Mouse (Mus musculus): ENCODE results near the gene P2ry2. TPM values are rescaled to one million over a fixed set of nuclear protein-coding genes. Genes with fewer than 3 reads are reported as not detected.
A peak's percentile ranks its signal among the peaks of the same experiment; 100 is the strongest.

Gene P2ry2
- polyA plus RNA-seq, 1 experiment from 2014 or later: 2.2 TPM

DNA sequence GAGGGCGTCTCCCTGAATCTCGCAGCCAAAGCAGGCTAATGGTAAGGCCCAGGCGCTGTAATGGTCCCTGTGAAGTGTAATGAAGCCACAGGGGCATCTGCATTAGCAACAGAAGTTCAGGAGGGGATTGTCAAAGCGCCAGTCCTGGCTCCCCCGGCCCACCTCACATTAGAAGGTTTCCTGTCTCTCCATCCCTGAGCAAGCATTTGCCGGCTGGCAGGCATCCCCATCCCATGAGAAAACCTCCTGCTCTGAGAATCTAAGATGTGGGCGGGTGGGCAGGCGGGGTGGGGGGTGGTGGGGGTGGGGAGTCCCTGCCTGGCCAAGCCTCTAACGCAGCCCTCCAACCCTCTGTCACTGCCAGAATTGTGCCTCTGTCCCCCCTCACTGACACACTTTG lies 1.4 kb upstream of the P2ry2 start:
- H3K4me2 ChIP-seq: no peak overlapping the region
- H3K4me1 ChIP-seq (replicated peaks; ENCODE audit: control insufficient read depth, insufficient read depth, low read length): peaks cover 10% of the 10 kb centered on the region
- H3K27me3 ChIP-seq (replicated peaks; ENCODE audit: control insufficient read depth, insufficient read depth, low read length): peaks cover 34% of the 10 kb centered on the region
- H3K9me3 ChIP-seq (ENCODE audit: control insufficient read depth, low read length): no peaks in the 10 kb centered on the region
- WGBS: 48% methylated on average over 9 of the region's 9 CpGs
- no peak overlapping the region for H3K27ac ChIP-seq (ENCODE audit: low read depth, low read length)
- no peaks in the 10 kb centered on the region for H3K36me3 ChIP-seq (ENCODE audit: control insufficient read depth, insufficient read depth, low read length)
- H3K4me3 ChIP-seq (ENCODE audit: low read depth, low read length): no peak overlapping the region
- ATAC-seq (replicated peaks; ENCODE audit: low FRiP score): no peak
- H3K9ac ChIP-seq (ENCODE audit: low read depth, low read length): no peak overlapping the region
- DNase-seq (ENCODE audit: low spot score): no peak

GRCm38 (mm10) chr7:101011681-101012367 lies 842 bp downstream of the P2ry2 start:
- ATAC-seq (replicated peaks; ENCODE audit: low FRiP score) (peak; percentile 93), DNase-seq (ENCODE audit: low spot score) (peak; percentile 81)
- Histone ChIP-seq H3K4me1 (replicated peaks; ENCODE audit: control insufficient read depth, insufficient read depth, low read length) (peaks cover 10% of the 10 kb centered on the region), H3K27me3 (replicated peaks; ENCODE audit: control insufficient read depth, insufficient read depth, low read length) (peaks cover 34% of the 10 kb centered on the region), H3K9ac (ENCODE audit: low read depth, low read length) (peak overlapping the region; percentile 37), H3K36me3 (ENCODE audit: control insufficient read depth, insufficient read depth, low read length) (no peaks in the 10 kb centered on the region), H3K27ac (ENCODE audit: low read depth, low read length) (no peak overlapping the region), H3K4me2 (peak overlapping the region; percentile 81), H3K9me3 (ENCODE audit: control insufficient read depth, low read length) (no peaks in the 10 kb centered on the region), H3K4me3 (ENCODE audit: low read depth, low read length) (peak overlapping the region; percentile 53)
- under 1% methylated on average over 53 of the region's 53 CpGs for WGBS

GRCm38 (mm10) chr7:101010741-101011140 lies 1.9 kb downstream of the P2ry2 start:
- Histone ChIP-seq H3K9me3 (ENCODE audit: control insufficient read depth, low read length) (no peaks in the 10 kb centered on the region), H3K36me3 (ENCODE audit: control insufficient read depth, insufficient read depth, low read length) (no peaks in the 10 kb centered on the region), H3K27ac (ENCODE audit: low read depth, low read length) (no peak overlapping the region), H3K4me2 (no peak overlapping the region; the same call in 1 of the 2 replicates), H3K4me1 (replicated peaks; ENCODE audit: control insufficient read depth, insufficient read depth, low read length) (peaks cover 10% of the 10 kb centered on the region), H3K9ac (ENCODE audit: low read depth, low read length) (no peak overlapping the region), H3K27me3 (replicated peaks; ENCODE audit: control insufficient read depth, insufficient read depth, low read length) (peaks cover 34% of the 10 kb centered on the region), H3K4me3 (ENCODE audit: low read depth, low read length) (no peak overlapping the region)
- ATAC-seq (replicated peaks; ENCODE audit: low FRiP score) (no peak), DNase-seq (ENCODE audit: low spot score) (no peak)
- 64% methylated on average over 3 of the region's 3 CpGs for WGBS

- Histone ChIP-seq H3K9ac (ENCODE audit: low read depth, low read length) (no peak overlapping the region), H3K36me3 (ENCODE audit: control insufficient read depth, insufficient read depth, low read length) (no peaks in the 10 kb centered on the region), H3K4me1 (replicated peaks; ENCODE audit: control insufficient read depth, insufficient read depth, low read length) (peaks cover under 1% of the 10 kb centered on the region; the same call in 1 of the 2 replicates), H3K4me3 (ENCODE audit: low read depth, low read length) (no peak overlapping the region), H3K9me3 (ENCODE audit: control insufficient read depth, low read length) (no peaks in the 10 kb centered on the region), H3K27me3 (replicated peaks; ENCODE audit: control insufficient read depth, insufficient read depth, low read length) (peaks cover 7% of the 10 kb centered on the region), H3K27ac (ENCODE audit: low read depth, low read length) (no peak overlapping the region), H3K4me2 (no peak overlapping the region)
- ATAC-seq (replicated peaks; ENCODE audit: low FRiP score): no peak
- DNase-seq (ENCODE audit: low spot score): no peak
- 77% methylated on average over 2 of the region's 2 CpGs for WGBS
These were observed 6.5 kb downstream of the P2ry2 start for GRCm38 (mm10) chr7:101006201-101006600.

DNA sequence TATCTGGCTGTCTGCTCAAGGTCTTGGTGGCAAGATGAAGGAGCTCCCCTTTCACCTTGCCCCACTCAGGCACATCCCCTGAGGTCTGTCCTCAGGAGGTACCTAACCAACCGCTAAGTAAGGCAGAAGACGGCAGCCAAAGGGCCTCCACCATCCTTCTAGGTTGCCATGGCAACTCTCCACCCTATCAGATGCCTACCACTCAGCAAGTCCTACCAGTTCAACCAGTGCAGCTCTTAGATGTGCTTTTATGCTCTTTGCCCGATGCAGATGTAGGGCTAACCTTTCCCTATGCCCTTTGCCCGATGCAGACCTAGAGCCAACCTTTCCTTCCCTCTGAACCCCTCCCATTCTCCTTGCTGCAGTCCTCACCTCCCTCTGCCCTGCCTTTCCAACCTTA lies 7.5 kb downstream of the P2ry2 start:
- Histone ChIP-seq H3K4me1 (replicated peaks; ENCODE audit: control insufficient read depth, insufficient read depth, low read length) (no peaks in the 10 kb centered on the region), H3K36me3 (ENCODE audit: control insufficient read depth, insufficient read depth, low read length) (no peaks in the 10 kb centered on the region), H3K4me2 (no peak overlapping the region), H3K4me3 (ENCODE audit: low read depth, low read length) (no peak overlapping the region), H3K27me3 (replicated peaks; ENCODE audit: control insufficient read depth, insufficient read depth, low read length) (no peaks in the 10 kb centered on the region; the same call in 1 of the 2 replicates), H3K9ac (ENCODE audit: low read depth, low read length) (no peak overlapping the region), H3K9me3 (ENCODE audit: control insufficient read depth, low read length) (no peaks in the 10 kb centered on the region), H3K27ac (ENCODE audit: low read depth, low read length) (no peak overlapping the region)
- WGBS: 68% methylated on average over 4 of the region's 4 CpGs
- ATAC-seq (replicated peaks; ENCODE audit: low FRiP score): no peak
- no peak for DNase-seq (ENCODE audit: low spot score)

- no peak for DNase-seq (ENCODE audit: low spot score)
- Histone ChIP-seq H3K4me3 (ENCODE audit: low read depth, low read length) (no peak overlapping the region), H3K36me3 (ENCODE audit: control insufficient read depth, insufficient read depth, low read length) (no peaks in the 10 kb centered on the region), H3K9ac (ENCODE audit: low read depth, low read length) (no peak overlapping the region), H3K4me1 (replicated peaks; ENCODE audit: control insufficient read depth, insufficient read depth, low read length) (no peaks in the 10 kb centered on the region), H3K4me2 (no peak overlapping the region), H3K27me3 (replicated peaks; ENCODE audit: control insufficient read depth, insufficient read depth, low read length) (no peaks in the 10 kb centered on the region; the same call in 1 of the 2 replicates), H3K27ac (ENCODE audit: low read depth, low read length) (no peak overlapping the region), H3K9me3 (ENCODE audit: control insufficient read depth, low read length) (no peaks in the 10 kb centered on the region)
- ATAC-seq (replicated peaks; ENCODE audit: low FRiP score): no peak
- 65% methylated on average over 11 of the region's 11 CpGs for WGBS
These were observed 9.0 kb downstream of the P2ry2 start for GRCm38 (mm10) chr7:101003442-101004326.

GRCm38 (mm10) chr7:101002274-101002673 lies 10.4 kb downstream of the P2ry2 start:
- Histone ChIP-seq H3K9me3 (ENCODE audit: control insufficient read depth, low read length) (no peaks in the 10 kb centered on the region), H3K27ac (ENCODE audit: low read depth, low read length) (no peak overlapping the region), H3K27me3 (replicated peaks; ENCODE audit: control insufficient read depth, insufficient read depth, low read length) (no peaks in the 10 kb centered on the region), H3K4me3 (ENCODE audit: low read depth, low read length) (no peak overlapping the region), H3K9ac (ENCODE audit: low read depth, low read length) (no peak overlapping the region), H3K4me1 (replicated peaks; ENCODE audit: control insufficient read depth, insufficient read depth, low read length) (0 out of 2 replicates have a peak, but pooled peaks cover 3% of the 10 kb centered on the region), H3K36me3 (ENCODE audit: control insufficient read depth, insufficient read depth, low read length) (no peaks in the 10 kb centered on the region), H3K4me2 (no peak overlapping the region)
- DNase-seq (ENCODE audit: low spot score): no peak
- no peak for ATAC-seq (replicated peaks; ENCODE audit: low FRiP score)
- 82% methylated on average over 6 of the region's 6 CpGs for WGBS

GRCm38 (mm10) chr7:100999623-101000022 lies 13.0 kb downstream of the P2ry2 start:
- ATAC-seq (replicated peaks; ENCODE audit: low FRiP score): no peak
- no peak for DNase-seq (ENCODE audit: low spot score)
- 80% methylated on average over 5 of the region's 5 CpGs for WGBS
- no peaks in the 10 kb centered on the region for H3K36me3 ChIP-seq (ENCODE audit: control insufficient read depth, insufficient read depth, low read length)
- H3K27ac ChIP-seq (ENCODE audit: low read depth, low read length): no peak overlapping the region
- H3K4me1 ChIP-seq (replicated peaks; ENCODE audit: control insufficient read depth, insufficient read depth, low read length): peaks cover 9% of the 10 kb centered on the region; the same call in 1 of the 2 replicates
- no peaks in the 10 kb centered on the region for H3K9me3 ChIP-seq (ENCODE audit: control insufficient read depth, low read length)
- no peak overlapping the region for H3K4me2 ChIP-seq
- no peak overlapping the region for H3K9ac ChIP-seq (ENCODE audit: low read depth, low read length)
- H3K27me3 ChIP-seq (replicated peaks; ENCODE audit: control insufficient read depth, insufficient read depth, low read length): no peaks in the 10 kb centered on the region
- H3K4me3 ChIP-seq (ENCODE audit: low read depth, low read length): no peak overlapping the region
